Mouse (Mus musculus) limb, embryonic 15.5 days (tissue): ENCODE data around the gene Cchcr1. TPM values are rescaled to one million over a fixed set of nuclear protein-coding genes. Genes with fewer than 3 reads are reported as not detected.

Experiments
- ATAC-seq: fragments of 200-750 bp; cut with Nextera tagmentation; 2 replicates; pipeline ENCODE4 v1.8.0; 2017; ENCODE audit warnings: low read depth, moderate TSS enrichment; ENCODE audit not compliant: insufficient number of reproducible peaks, low FRiP score, low TSS enrichment
- H3K27ac ChIP-seq: fragments of 300-500 bp; sonication (generic); 2 replicates; pipeline ENCODE4 v1.5.1; 2015; ENCODE audit warnings: moderate library complexity, mild to moderate bottlenecking, inconsistent platforms
- H3K27me3 ChIP-seq: fragments of 300-500 bp; sonication (generic); 2 replicates; pipeline ENCODE4 v1.6.1; 2015; ENCODE audit warnings: inconsistent platforms
- H3K36me3 ChIP-seq: fragments of 300-500 bp; sonication (generic); 2 replicates; pipeline ENCODE4 v1.6.1; 2015; ENCODE audit warnings: inconsistent platforms
- H3K4me1 ChIP-seq: fragments of 300-500 bp; sonication (generic); 2 replicates; pipeline ENCODE4 v1.6.1; 2015; ENCODE audit warnings: inconsistent platforms
- H3K4me2 ChIP-seq: fragments of 300-500 bp; sonication (generic); 2 replicates; pipeline ENCODE4 v1.6.1; 2015; ENCODE audit warnings: mild to moderate bottlenecking, inconsistent platforms
- H3K4me3 ChIP-seq: fragments of 300-500 bp; sonication (generic); 2 replicates; pipeline ENCODE4 v1.5.1; 2015; ENCODE audit warnings: mild to moderate bottlenecking, inconsistent platforms
- H3K9ac ChIP-seq: fragments of 300-500 bp; sonication (generic); 2 replicates; pipeline ENCODE4 v1.6.1; 2015; ENCODE audit warnings: inconsistent platforms
- H3K9me3 ChIP-seq: fragments of 300-500 bp; sonication (generic); 2 replicates; pipeline ENCODE4 v1.6.1; 2016; ENCODE audit warnings: inconsistent platforms
- WGBS: fragments of 180-500 bp; shearing (Covaris S2); methylation state at CpG from one replicate; pipeline ENCODE4 v1.1.7; 2015; 5-methylcytosine and 5-hydroxymethylcytosine counted together
- polyA plus RNA-seq: library from polyadenylated mRNA; unstranded; fragments of >200 nt; fragmentation: Nextera tagmentation; extraction: Ambion mirVana; gene quantifications from 2 replicates; pipeline ENCODE4 v1.2.1, GENCODE M21; 2015

The Cchcr1 gene
- polyA plus RNA-seq, 1 experiment from 2014 or later: 18.1 TPM

- H3K4me1 ChIP-seq: no peaks in the 10 kb centered on the region
- no peak for ATAC-seq
Observed at GRCm38 (mm10) chr17:35524354-35524753, 7.5 kb downstream of the Cchcr1 start.

GRCm38 (mm10) chr17:35526644-35527043 is 9.7 kb downstream of the Cchcr1 start:
- no peaks in the 10 kb centered on the region for H3K9me3 ChIP-seq
- H3K27ac ChIP-seq: no peak overlapping the region
- 78% methylated on average over 8 of the region's 8 CpGs for WGBS
- no peak overlapping the region for H3K4me2 ChIP-seq
- H3K36me3 ChIP-seq: peaks cover 81% of the 10 kb centered on the region
- no peaks in the 10 kb centered on the region for H3K4me1 ChIP-seq
- ATAC-seq: no peak
- no peak overlapping the region for H3K9ac ChIP-seq
- no peaks in the 10 kb centered on the region for H3K27me3 ChIP-seq
- no peak overlapping the region for H3K4me3 ChIP-seq

More at GRCm38 (mm10) chr17:35524354-35524753, 7.5 kb downstream of the Cchcr1 start:
- Histone ChIP-seq H3K4me2 (no peak overlapping the region), H3K27me3 (no peaks in the 10 kb centered on the region), H3K4me3 (no peak overlapping the region), H3K9ac (no peak overlapping the region), H3K36me3 (peaks cover 76% of the 10 kb centered on the region), H3K27ac (no peak overlapping the region), H3K9me3 (no peaks in the 10 kb centered on the region)
- 82% methylated on average over 9 of the region's 9 CpGs for WGBS

GRCm38 (mm10) chr17:35532360-35532759 is 15.5 kb downstream of the Cchcr1 start:
- Histone ChIP-seq H3K4me3 (no peak overlapping the region), H3K36me3 (peaks cover 31% of the 10 kb centered on the region), H3K4me1 (peaks cover 10% of the 10 kb centered on the region), H3K27ac (no peak overlapping the region), H3K27me3 (no peaks in the 10 kb centered on the region), H3K9ac (no peak overlapping the region), H3K9me3 (no peaks in the 10 kb centered on the region), H3K4me2 (no peak overlapping the region)
- no peak for ATAC-seq
- 4% methylated on average over 3 of the region's 3 CpGs for WGBS

- ATAC-seq: no peak
- Histone ChIP-seq H3K9me3 (no peaks in the 10 kb centered on the region), H3K27me3 (no peaks in the 10 kb centered on the region), H3K4me3 (no peak within 1 kb of the TSS), H3K9ac (no peak within 1 kb of the TSS), H3K36me3 (peaks cover 29% of the 10 kb centered on the region), H3K4me1 (peaks cover 10% of the 10 kb centered on the region), H3K27ac (no peak within 1 kb of the TSS), H3K4me2 (no peak within 1 kb of the TSS)
- 18% methylated on average over 7 of the region's 7 CpGs for whole genome bisulfite sequencing
Observed at GRCm38 (mm10) chr17:35532901-35533300, 16.0 kb downstream of the Cchcr1 start, which contains the start of gene Psors1c2. Psors1c2 (plus strand) TSS chr17:35533201.

GRCm38 (mm10) chr17:35534343-35534742 is 17.4 kb downstream of the Cchcr1 start:
- H3K9me3 ChIP-seq: no peaks in the 10 kb centered on the region
- H3K4me1 ChIP-seq: peaks cover 10% of the 10 kb centered on the region
- no peak overlapping the region for H3K27ac ChIP-seq
- 9% methylated on average over 6 of the region's 6 CpGs for WGBS
- H3K27me3 ChIP-seq: no peaks in the 10 kb centered on the region
- H3K4me2 ChIP-seq: no peak overlapping the region
- H3K4me3 ChIP-seq: no peak overlapping the region
- no peak for ATAC-seq
- H3K36me3 ChIP-seq: peaks cover 16% of the 10 kb centered on the region
- H3K9ac ChIP-seq: no peak overlapping the region

- Histone ChIP-seq H3K4me3 (no peak overlapping the region), H3K9me3 (no peaks in the 10 kb centered on the region), H3K36me3 (no peaks in the 10 kb centered on the region), H3K4me2 (no peak overlapping the region), H3K4me1 (peaks cover 10% of the 10 kb centered on the region), H3K27me3 (no peaks in the 10 kb centered on the region), H3K27ac (no peak overlapping the region), H3K9ac (no peak overlapping the region)
- WGBS: 57% methylated on average over 4 of the region's 4 CpGs
- no peak for ATAC-seq
Observed at GRCm38 (mm10) chr17:35537421-35537820, 20.5 kb downstream of the Cchcr1 start.

GRCm38 (mm10) chr17:35538476-35538875 is 21.6 kb downstream of the Cchcr1 start:
- no peaks in the 10 kb centered on the region for H3K9me3 ChIP-seq
- no peaks in the 10 kb centered on the region for H3K27me3 ChIP-seq
- H3K27ac ChIP-seq: no peak overlapping the region
- no peak overlapping the region for H3K4me3 ChIP-seq
- H3K4me2 ChIP-seq: no peak overlapping the region
- no peak overlapping the region for H3K9ac ChIP-seq
- ATAC-seq: no peak
- 71% methylated on average over 1 of the region's 1 CpGs for whole genome bisulfite sequencing
- H3K36me3 ChIP-seq: no peaks in the 10 kb centered on the region
- H3K4me1 ChIP-seq: 0 out of 2 replicates have a peak, but pooled peaks cover 5% of the 10 kb centered on the region

- no peaks in the 10 kb centered on the region for H3K27me3 ChIP-seq
- no peaks in the 10 kb centered on the region for H3K4me1 ChIP-seq
- WGBS: 44% methylated on average over 10 of the region's 10 CpGs
- no peaks in the 10 kb centered on the region for H3K36me3 ChIP-seq
- no peak for ATAC-seq
- no peak overlapping the region for H3K4me3 ChIP-seq
- no peak overlapping the region for H3K4me2 ChIP-seq
- H3K9ac ChIP-seq: no peak overlapping the region
- H3K27ac ChIP-seq: no peak overlapping the region
- H3K9me3 ChIP-seq: no peaks in the 10 kb centered on the region
Observed at GRCm38 (mm10) chr17:35539540-35539939, 22.6 kb downstream of the Cchcr1 start.

- no peaks in the 10 kb centered on the region; the same call in 1 of the 2 replicates for H3K4me1 ChIP-seq
- no peak overlapping the region for H3K27ac ChIP-seq
- H3K4me3 ChIP-seq: no peak overlapping the region
- no peaks in the 10 kb centered on the region for H3K9me3 ChIP-seq
- H3K9ac ChIP-seq: no peak overlapping the region
- H3K4me2 ChIP-seq: no peak overlapping the region
- H3K27me3 ChIP-seq: no peaks in the 10 kb centered on the region
- H3K36me3 ChIP-seq: no peaks in the 10 kb centered on the region
- no peak for ATAC-seq
- 83% methylated on average over 15 of the region's 15 CpGs for WGBS
Observed at GRCm38 (mm10) chr17:35542761-35543411, 26.0 kb downstream of the Cchcr1 start.

GRCm38 (mm10) chr17:35543412-35543861 is 26.5 kb downstream of the Cchcr1 start:
- Histone ChIP-seq H3K9ac (no peak overlapping the region), H3K36me3 (no peaks in the 10 kb centered on the region), H3K4me3 (no peak overlapping the region), H3K27me3 (no peaks in the 10 kb centered on the region), H3K4me1 (no peaks in the 10 kb centered on the region; the same call in 1 of the 2 replicates), H3K9me3 (no peaks in the 10 kb centered on the region), H3K4me2 (no peak overlapping the region), H3K27ac (no peak overlapping the region)
- no peak for ATAC-seq
- 56% methylated on average over 14 of the region's 14 CpGs for WGBS

GRCm38 (mm10) chr17:35544001-35544400 is 27.1 kb downstream of the Cchcr1 start:
- H3K4me2 ChIP-seq: no peak overlapping the region
- no peak overlapping the region for H3K27ac ChIP-seq
- no peak for ATAC-seq
- no peaks in the 10 kb centered on the region for H3K36me3 ChIP-seq
- no peaks in the 10 kb centered on the region for H3K9me3 ChIP-seq
- no peaks in the 10 kb centered on the region; the same call in 1 of the 2 replicates for H3K4me1 ChIP-seq
- 84% methylated on average over 6 of the region's 6 CpGs for WGBS
- H3K9ac ChIP-seq: no peak overlapping the region
- H3K4me3 ChIP-seq: no peak overlapping the region
- no peaks in the 10 kb centered on the region for H3K27me3 ChIP-seq

GRCm38 (mm10) chr17:35544680-35545079 is 27.8 kb downstream of the Cchcr1 start:
- Histone ChIP-seq H3K36me3 (no peaks in the 10 kb centered on the region), H3K4me1 (peaks cover 4% of the 10 kb centered on the region), H3K27me3 (no peaks in the 10 kb centered on the region), H3K9me3 (no peaks in the 10 kb centered on the region), H3K4me3 (no peak overlapping the region), H3K9ac (no peak overlapping the region), H3K4me2 (no peak overlapping the region), H3K27ac (no peak overlapping the region)
- ATAC-seq: no peak
- 35% methylated on average over 6 of the region's 6 CpGs for WGBS
